Mouse (Mus musculus): ENCODE measurements around the gene Dennd1c.
A peak's percentile ranks its signal among the peaks of the same experiment; 100 is the strongest.

Gene Dennd1c

GRCm38 (mm10) chr17:57078336-57078735 is at the start of gene Dennd1c:
Gene Dennd1c (minus strand): TSS chr17:57078514.
- DNase-seq (ENCODE audit: low read depth): peak; percentile 85

GRCm38 (mm10) chr17:57125853-57126622 is 47.7 kb upstream of the Dennd1c start:
- no peak for DNase-seq (ENCODE audit: low read depth)

- DNase-seq (ENCODE audit: low read depth): no peak
These were observed 46.5 kb upstream of the Dennd1c start for GRCm38 (mm10) chr17:57124792-57125191.

- DNase-seq (ENCODE audit: low read depth): no peak
These were observed 45.1 kb upstream of the Dennd1c start for GRCm38 (mm10) chr17:57123192-57124118.

- no peak for DNase-seq (ENCODE audit: low read depth)
These were observed 43.5 kb upstream of the Dennd1c start for GRCm38 (mm10) chr17:57121856-57122255.

- no peak for DNase-seq (ENCODE audit: low read depth)
These were observed 40.4 kb upstream of the Dennd1c start for GRCm38 (mm10) chr17:57118524-57119349.

GRCm38 (mm10) chr17:57116801-57117200 is 38.5 kb upstream of the Dennd1c start:
- DNase-seq (ENCODE audit: low read depth): no peak

- no peak for DNase-seq (ENCODE audit: low read depth)
These were observed 34.6 kb upstream of the Dennd1c start for GRCm38 (mm10) chr17:57112768-57113474.

GRCm38 (mm10) chr17:57110005-57110404 is 31.7 kb upstream of the Dennd1c start:
- no peak for DNase-seq (ENCODE audit: low read depth)

GRCm38 (mm10) chr17:57108666-57109171 is 30.4 kb upstream of the Dennd1c start:
- DNase-seq (ENCODE audit: low read depth): peak; percentile 22

- no peak for DNase-seq (ENCODE audit: low read depth)
These were observed 29.8 kb upstream of the Dennd1c start for GRCm38 (mm10) chr17:57108040-57108665.

- DNase-seq (ENCODE audit: low read depth): no peak
These were observed 28.8 kb upstream of the Dennd1c start for GRCm38 (mm10) chr17:57107064-57107463.

- DNase-seq (ENCODE audit: low read depth): no peak
These were observed 27.7 kb upstream of the Dennd1c start for GRCm38 (mm10) chr17:57106035-57106368.

GRCm38 (mm10) chr17:57105181-57106034 is 27.1 kb upstream of the Dennd1c start, which contains the start of gene Tnfsf9:
Gene Tnfsf9 (plus strand): TSS chr17:57105325.
- peak; percentile 55 for DNase-seq (ENCODE audit: low read depth)

GRCm38 (mm10) chr17:57104496-57104895 is 26.2 kb upstream of the Dennd1c start:
- DNase-seq (ENCODE audit: low read depth): no peak

- DNase-seq (ENCODE audit: low read depth): no peak
These were observed 24.0 kb upstream of the Dennd1c start for GRCm38 (mm10) chr17:57102276-57102675.

- DNase-seq (ENCODE audit: low read depth): no peak
These were observed 21.5 kb upstream of the Dennd1c start for GRCm38 (mm10) chr17:57099629-57100325.

GRCm38 (mm10) chr17:57098321-57098720 is 20.0 kb upstream of the Dennd1c start:
- DNase-seq (ENCODE audit: low read depth): no peak

- peak; percentile 89 for DNase-seq (ENCODE audit: low read depth)
These were observed 18.3 kb upstream of the Dennd1c start for GRCm38 (mm10) chr17:57096623-57096920.
